Mouse (Mus musculus) kidney, adult 8-10 months (tissue): ENCODE data around the gene Cdca3.

Experiments used
- DNase-seq, 2 experiments: peaks; one replicate each; pipeline ENCODE4 v3.0.0; 2022

Cdca3 gene

GRCm38 (mm10) chr6:124836411-124836810 lies 7.1 kb downstream of the Cdca3 start:
- no peak for DNase-seq

- no peak for DNase-seq
These were observed 10.5 kb downstream of the Cdca3 start for GRCm38 (mm10) chr6:124839805-124840204.

GRCm38 (mm10) chr6:124840241-124841167 lies 11.2 kb downstream of the Cdca3 start, which contains the start of gene Gnb3:
Gnb3 (minus strand) TSS chr6:124840275.
- no peak for DNase-seq

- peak; percentile 85 to 93 for DNase-seq
These were observed 18.0 kb downstream of the Cdca3 start for GRCm38 (mm10) chr6:124847305-124847704.

- DNase-seq = no peak
These were observed 21.2 kb downstream of the Cdca3 start for GRCm38 (mm10) chr6:124850535-124850934.

- DNase-seq = no peak
These were observed 25.3 kb downstream of the Cdca3 start for GRCm38 (mm10) chr6:124854647-124855046.

GRCm38 (mm10) chr6:124856321-124856720 lies 27.0 kb downstream of the Cdca3 start:
- DNase-seq = no peak

- DNase-seq = peak; percentile 69 to 72
These were observed 27.8 kb downstream of the Cdca3 start, which contains the start of gene P3h3 for GRCm38 (mm10) chr6:124856916-124857839. P3h3 (minus strand) TSS chr6:124857752.

- no peak for DNase-seq
These were observed 28.6 kb downstream of the Cdca3 start for GRCm38 (mm10) chr6:124857840-124858530.

- no peak for DNase-seq
These were observed 29.4 kb downstream of the Cdca3 start for GRCm38 (mm10) chr6:124858561-124859318.

- DNase-seq = peak; percentile 80 to 90
These were observed 30.4 kb downstream of the Cdca3 start for GRCm38 (mm10) chr6:124859725-124860124.

GRCm38 (mm10) chr6:124860511-124860910 lies 31.2 kb downstream of the Cdca3 start:
- no peak for DNase-seq

GRCm38 (mm10) chr6:124861266-124861665 lies 31.9 kb downstream of the Cdca3 start:
- DNase-seq = no peak

- DNase-seq = no peak
These were observed 32.5 kb downstream of the Cdca3 start for GRCm38 (mm10) chr6:124861802-124862201.

GRCm38 (mm10) chr6:124862406-124863124 lies 33.2 kb downstream of the Cdca3 start:
- no peak for DNase-seq

GRCm38 (mm10) chr6:124863125-124863657 lies 33.8 kb downstream of the Cdca3 start:
- no peak for DNase-seq

- DNase-seq = peak; percentile 27 to 34
These were observed 34.4 kb downstream of the Cdca3 start, which contains the start of gene Gpr162 for GRCm38 (mm10) chr6:124863658-124864298. Gpr162 (minus strand) TSS chr6:124863983.

GRCm38 (mm10) chr6:124865766-124866362 lies 36.5 kb downstream of the Cdca3 start:
- peak in 1 of 2 experiments; percentile 25 for DNase-seq

GRCm38 (mm10) chr6:124866560-124866959 lies 37.2 kb downstream of the Cdca3 start:
- no peak for DNase-seq

- no peak for DNase-seq
These were observed 45.0 kb downstream of the Cdca3 start for GRCm38 (mm10) chr6:124874348-124874747.
